Mouse (Mus musculus): ENCODE data around the gene Bora. TPM values are rescaled to one million over a fixed set of nuclear protein-coding genes. Genes with fewer than 3 reads are reported as not detected.

Bora gene
- polyA plus RNA-seq, 1 experiment from 2014 or later: 67.8 TPM

DNA sequence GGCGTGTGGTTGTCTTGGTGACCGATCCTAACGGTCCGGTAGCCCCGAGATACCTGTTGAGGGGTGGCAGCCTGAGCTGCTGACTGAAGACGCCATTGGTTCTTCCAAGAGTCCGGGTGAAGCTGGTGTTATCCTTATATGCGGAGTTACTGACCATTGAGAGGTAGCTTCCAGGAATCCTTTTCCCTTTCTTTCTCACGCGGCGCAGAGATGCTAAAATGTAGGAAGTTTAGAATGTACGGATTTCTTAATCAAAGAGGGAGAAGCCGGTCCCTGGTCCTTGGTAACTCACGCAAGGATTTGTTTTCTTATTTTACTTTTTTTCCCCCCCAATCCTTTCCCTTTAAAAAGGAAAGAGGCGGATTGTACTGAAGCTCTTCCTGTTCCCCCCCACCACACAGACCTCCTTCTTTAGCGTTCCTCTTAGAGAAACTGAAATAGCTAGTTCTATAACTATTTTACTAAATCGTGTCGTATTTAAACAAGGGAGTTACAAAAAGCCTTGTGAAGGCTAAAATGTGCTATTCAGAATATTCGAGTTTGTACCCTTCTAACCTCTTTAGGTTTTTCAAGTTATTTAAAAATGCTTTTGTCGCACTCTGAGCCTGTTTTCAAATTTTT is 54.1 kb downstream of the Bora start:
- H3K9me3 ChIP-seq: no peaks in the 10 kb centered on the region
- no peak for DNase-seq (ENCODE audit: low spot score)
- H3K36me3 ChIP-seq: peaks cover 71% of the 10 kb centered on the region
- WGBS: 7% methylated on average over 20 of the region's 20 CpGs
- peaks cover 15% of the 10 kb centered on the region for H3K4me1 ChIP-seq (replicated peaks)
- peak overlapping the region; percentile 83 for H3K4me3 ChIP-seq
- H3K27me3 ChIP-seq (ENCODE audit: insufficient read depth, poor library complexity, severe bottlenecking): no peaks in the 10 kb centered on the region
- H3K27ac ChIP-seq: peak overlapping the region; percentile 93

GRCm38 (mm10) chr14:99103050-99103449 is 57.0 kb downstream of the Bora start:
- Histone ChIP-seq H3K36me3 (peaks cover 63% of the 10 kb centered on the region), H3K4me3 (no peak overlapping the region)

DNA sequence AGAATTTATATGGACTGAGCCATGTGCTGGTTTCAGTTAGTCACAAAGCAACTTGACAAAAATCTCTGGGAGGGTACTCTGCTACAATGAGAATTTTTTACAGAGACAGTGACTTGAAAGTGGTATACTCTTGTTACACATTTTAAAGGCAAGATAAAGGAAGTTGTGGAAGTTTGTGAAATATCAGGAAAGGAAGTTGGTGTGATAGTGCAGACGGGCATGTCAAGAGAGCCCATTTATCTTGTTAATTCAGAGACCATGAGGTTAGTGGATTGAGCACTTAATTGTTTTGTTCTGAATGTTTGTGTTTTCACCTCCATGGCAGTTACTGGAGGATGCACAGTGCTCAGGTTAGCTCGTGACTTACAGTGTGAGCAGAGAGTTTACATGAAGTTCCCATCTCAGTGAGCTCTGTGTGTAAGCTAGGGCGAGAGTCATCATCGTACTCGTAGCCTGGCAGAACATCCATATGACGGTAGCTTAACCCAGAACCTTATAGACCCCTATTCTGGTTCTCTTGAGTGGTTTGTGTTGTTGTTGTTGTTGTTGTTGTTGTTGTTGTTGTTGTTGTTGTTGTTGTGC is 58.6 kb downstream of the Bora start:
- Histone ChIP-seq H3K4me1 (replicated peaks) (peaks cover 7% of the 10 kb centered on the region), H3K27ac (no peak overlapping the region), H3K9me3 (no peaks in the 10 kb centered on the region), H3K4me3 (no peak overlapping the region), H3K36me3 (peaks cover 75% of the 10 kb centered on the region), H3K27me3 (ENCODE audit: insufficient read depth, poor library complexity, severe bottlenecking) (no peaks in the 10 kb centered on the region)
- 95% methylated on average over 6 of the region's 6 CpGs for WGBS
- no peak for DNase-seq (ENCODE audit: low spot score)

More at GRCm38 (mm10) chr14:99103050-99103449, 57.0 kb downstream of the Bora start:
- no peaks in the 10 kb centered on the region for H3K9me3 ChIP-seq
- H3K27ac ChIP-seq: no peak overlapping the region
- no peaks in the 10 kb centered on the region for H3K27me3 ChIP-seq (ENCODE audit: insufficient read depth, poor library complexity, severe bottlenecking)
- H3K4me1 ChIP-seq (replicated peaks): peaks cover 15% of the 10 kb centered on the region
- WGBS: 89% methylated on average over 4 of the region's 4 CpGs
- no peak for DNase-seq (ENCODE audit: low spot score)

- no peaks in the 10 kb centered on the region for H3K4me1 ChIP-seq (replicated peaks)
- DNase-seq (ENCODE audit: low spot score): no peak
- H3K27me3 ChIP-seq (ENCODE audit: insufficient read depth, poor library complexity, severe bottlenecking): no peaks in the 10 kb centered on the region
- H3K4me3 ChIP-seq: no peak overlapping the region
- peaks cover 90% of the 10 kb centered on the region for H3K36me3 ChIP-seq
- WGBS: 93% methylated on average over 2 of the region's 2 CpGs
- no peaks in the 10 kb centered on the region for H3K9me3 ChIP-seq
- no peak overlapping the region for H3K27ac ChIP-seq
Measured at GRCm38 (mm10) chr14:99106671-99107070, 60.6 kb downstream of the Bora start.

DNA sequence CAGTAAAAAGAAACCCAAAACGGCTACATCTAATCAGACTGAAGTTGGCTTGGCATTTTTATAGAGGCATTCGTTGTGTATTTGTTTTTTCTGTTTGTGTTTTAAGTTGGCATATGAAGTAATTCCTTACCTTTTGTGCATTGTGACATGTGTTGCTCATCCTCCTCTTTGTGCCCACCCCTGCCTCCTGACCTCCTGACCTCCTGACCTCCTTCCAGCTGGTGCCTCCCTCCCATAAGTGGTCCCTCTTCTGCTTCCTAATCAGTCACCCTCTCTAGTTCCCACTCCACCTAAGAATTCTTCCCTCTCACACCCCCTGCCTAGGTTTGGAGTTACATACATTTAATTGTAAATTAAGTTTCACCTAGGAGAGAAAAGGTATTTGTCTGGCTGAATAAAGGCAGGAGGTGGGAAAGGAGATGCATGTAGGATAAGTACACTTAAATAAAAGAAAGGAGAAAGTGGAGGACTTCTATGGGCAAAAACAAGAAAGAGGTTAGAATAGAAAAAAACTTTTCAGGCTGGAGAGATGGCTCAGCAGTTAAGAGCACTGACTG is 61.7 kb downstream of the Bora start:
- H3K4me3 ChIP-seq: no peak overlapping the region
- no peaks in the 10 kb centered on the region for H3K9me3 ChIP-seq
- 75% methylated on average over 2 of the region's 2 CpGs for WGBS
- H3K27ac ChIP-seq: no peak overlapping the region
- H3K27me3 ChIP-seq (ENCODE audit: insufficient read depth, poor library complexity, severe bottlenecking): no peaks in the 10 kb centered on the region
- no peak for DNase-seq (ENCODE audit: low spot score)
- H3K4me1 ChIP-seq (replicated peaks): no peaks in the 10 kb centered on the region
- H3K36me3 ChIP-seq: peaks cover 90% of the 10 kb centered on the region

- Histone ChIP-seq H3K27me3 (ENCODE audit: insufficient read depth, poor library complexity, severe bottlenecking) (no peaks in the 10 kb centered on the region), H3K4me3 (no peak overlapping the region), H3K27ac (no peak overlapping the region), H3K36me3 (peaks cover 90% of the 10 kb centered on the region), H3K9me3 (no peaks in the 10 kb centered on the region), H3K4me1 (replicated peaks) (no peaks in the 10 kb centered on the region)
- 90% methylated on average over 6 of the region's 6 CpGs for WGBS
- no peak for DNase-seq (ENCODE audit: low spot score)
Measured at GRCm38 (mm10) chr14:99108762-99109161, 62.7 kb downstream of the Bora start.

- Histone ChIP-seq H3K9me3 (no peaks in the 10 kb centered on the region), H3K36me3 (peaks cover 70% of the 10 kb centered on the region), H3K27me3 (ENCODE audit: insufficient read depth, poor library complexity, severe bottlenecking) (no peaks in the 10 kb centered on the region), H3K4me1 (replicated peaks) (no peaks in the 10 kb centered on the region), H3K4me3 (no peak overlapping the region), H3K27ac (no peak overlapping the region)
- no peak for DNase-seq (ENCODE audit: low spot score)
- 87% methylated on average over 4 of the region's 4 CpGs for WGBS
Measured at GRCm38 (mm10) chr14:99117576-99117975, 71.6 kb downstream of the Bora start.

GRCm38 (mm10) chr14:99121584-99122339 is 75.7 kb downstream of the Bora start:
- 91% methylated on average over 11 of the region's 11 CpGs for WGBS
- H3K36me3 ChIP-seq: peaks cover 36% of the 10 kb centered on the region
- H3K4me1 ChIP-seq (replicated peaks): no peaks in the 10 kb centered on the region

DNA sequence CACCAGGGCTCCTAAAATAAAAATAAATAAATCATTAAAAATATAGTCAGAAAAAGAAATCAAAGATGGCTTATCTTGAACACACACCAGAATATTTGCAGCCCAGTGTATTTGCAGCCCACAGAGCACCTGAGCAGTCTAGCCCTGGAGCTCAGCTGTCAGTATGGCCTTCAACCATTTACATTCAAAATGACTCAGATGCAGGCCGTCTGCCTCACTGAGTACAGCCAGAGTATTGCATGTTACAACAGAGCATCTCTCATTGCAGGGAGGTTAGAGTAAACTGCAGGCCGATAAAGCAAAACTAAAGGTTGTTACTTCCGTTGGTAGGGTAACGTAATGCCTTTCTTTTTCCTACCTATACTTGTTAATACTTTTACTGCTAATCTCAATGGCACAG is 78.1 kb downstream of the Bora start:
- H3K27me3 ChIP-seq (ENCODE audit: insufficient read depth, poor library complexity, severe bottlenecking): no peaks in the 10 kb centered on the region
- no peak overlapping the region for H3K27ac ChIP-seq
- H3K9me3 ChIP-seq: no peaks in the 10 kb centered on the region
- H3K36me3 ChIP-seq: peaks cover 24% of the 10 kb centered on the region
- 91% methylated on average over 4 of the region's 4 CpGs for WGBS
- no peaks in the 10 kb centered on the region for H3K4me1 ChIP-seq (replicated peaks)
- DNase-seq (ENCODE audit: low spot score): no peak
- H3K4me3 ChIP-seq: no peak overlapping the region

More at GRCm38 (mm10) chr14:99121584-99122339, 75.7 kb downstream of the Bora start:
- no peak for DNase-seq (ENCODE audit: low spot score)
- Histone ChIP-seq H3K9me3 (no peaks in the 10 kb centered on the region), H3K27me3 (ENCODE audit: insufficient read depth, poor library complexity, severe bottlenecking) (no peaks in the 10 kb centered on the region), H3K27ac (no peak overlapping the region), H3K4me3 (no peak overlapping the region)

Other genes with a start within 250 kb of the Bora start
- 1.8 TPM in 1 of 2 replicates, not detected in the other for gene Rpl36a-ps1, start 51.9 kb upstream of the Bora start, polyA plus RNA-seq (2016; fragmentation: Nextera tagmentation; extraction: Ambion mirVana)
- 95.4 and 98.4 TPM in 2 replicates for gene Mzt1, start 88 bp upstream of the Bora start, polyA plus RNA-seq (2016; fragmentation: Nextera tagmentation; extraction: Ambion mirVana)
- 19.0 and 19.7 TPM in 2 replicates for gene Pibf1, start 53.2 kb downstream of the Bora start, polyA plus RNA-seq (2016; fragmentation: Nextera tagmentation; extraction: Ambion mirVana)
- 29.7 and 36.8 TPM in 2 replicates for gene Dis3, start 53.5 kb downstream of the Bora start, polyA plus RNA-seq (2016; fragmentation: Nextera tagmentation; extraction: Ambion mirVana)

Data from hindbrain, embryonic 10.5 days (tissue).